Mouse (Mus musculus): ENCODE measurements around the gene Nlrp9a. TPM values are rescaled to one million over a fixed set of nuclear protein-coding genes. Genes with fewer than 3 reads are reported as not detected.
"Not testable (repeated sequence)": the region's sequence is repeated elsewhere in the genome, so short reads cannot be mapped to it uniquely, and the experiment has no call there.

Gene Nlrp9a
- polyA plus RNA-seq (2015; fragmentation: Nextera tagmentation; extraction: Ambion mirVana) = not detected in 2 replicates

- H3K4me2 ChIP-seq; H3K27ac ChIP-seq (replicated peaks); H3K36me3 ChIP-seq; H3K4me3 ChIP-seq; H3K9ac ChIP-seq; ATAC-seq (ENCODE audit: low read depth); H3K27me3 ChIP-seq; H3K4me1 ChIP-seq (replicated peaks): not testable (repeated sequence)
- WGBS = 81% methylated on average over 2 of the region's 2 CpGs
- H3K9me3 ChIP-seq = 0 out of 2 replicates have a peak, but pooled peaks cover 12% of the 10 kb centered on the region
Observed at GRCm38 (mm10) chr7:26534723-26535122, at the start of gene Nlrp9a. Gene Nlrp9a (plus strand): TSS chr7:26535023.

- not testable (repeated sequence) for H3K4me2 ChIP-seq; H3K9ac ChIP-seq; H3K4me1 ChIP-seq (replicated peaks); ATAC-seq (ENCODE audit: low read depth); H3K36me3 ChIP-seq; H3K9me3 ChIP-seq; H3K27me3 ChIP-seq; H3K4me3 ChIP-seq; H3K27ac ChIP-seq (replicated peaks)
- WGBS = 85% methylated on average over 18 of the region's 18 CpGs
Observed at GRCm38 (mm10) chr7:26489514-26489913, 45.3 kb upstream of the Nlrp9a start.

- Histone ChIP-seq H3K4me2 (no peak overlapping the region), H3K9me3 (no peaks in the 10 kb centered on the region), H3K36me3 (no peaks in the 10 kb centered on the region), H3K4me3 (no peak overlapping the region), H3K27me3 (no peaks in the 10 kb centered on the region), H3K27ac (replicated peaks) (no peak overlapping the region), H3K9ac (no peak overlapping the region), H3K4me1 (replicated peaks) (no peaks in the 10 kb centered on the region)
- no peak for ATAC-seq (ENCODE audit: low read depth)
Observed at GRCm38 (mm10) chr7:26589077-26589476, 54.3 kb downstream of the Nlrp9a start.

- H3K27ac ChIP-seq (replicated peaks) = no peak overlapping the region
- 69% methylated on average over 1 of the region's 1 CpGs for WGBS
- H3K4me1 ChIP-seq (replicated peaks) = no peaks in the 10 kb centered on the region
- no peaks in the 10 kb centered on the region for H3K27me3 ChIP-seq
- no peaks in the 10 kb centered on the region for H3K36me3 ChIP-seq
- no peak for ATAC-seq (ENCODE audit: low read depth)
- no peak overlapping the region for H3K4me2 ChIP-seq
- H3K9ac ChIP-seq = no peak overlapping the region
- no peak overlapping the region for H3K4me3 ChIP-seq
- H3K9me3 ChIP-seq = no peaks in the 10 kb centered on the region
Observed at GRCm38 (mm10) chr7:26589774-26590173, 55.0 kb downstream of the Nlrp9a start.

- H3K27me3 ChIP-seq = not testable (repeated sequence)
- 86% methylated on average over 1 of the region's 1 CpGs for WGBS
Observed at GRCm38 (mm10) chr7:26618364-26618763, 83.5 kb downstream of the Nlrp9a start, which contains the start of gene Vmn1r185. Gene Vmn1r185 (minus strand): TSS chr7:26618464.

More at GRCm38 (mm10) chr7:26618364-26618763, 83.5 kb downstream of the Nlrp9a start, which contains the start of gene Vmn1r185:
- not testable (repeated sequence) for ATAC-seq (ENCODE audit: low read depth); H3K9me3 ChIP-seq; H3K36me3 ChIP-seq; H3K27ac ChIP-seq (replicated peaks); H3K4me2 ChIP-seq; H3K9ac ChIP-seq; H3K4me1 ChIP-seq (replicated peaks); H3K4me3 ChIP-seq

Small RNA genes lying within 50 kb of the gene (microRNA-seq; reads per million reads assigned to microRNA genes)
- not detected for gene Gm25947

Other genes starting within 250 kb of the Nlrp9a start
- gene Cyp2a4, start 227.9 kb upstream of the Nlrp9a start, polyA plus RNA-seq (2015; fragmentation: Nextera tagmentation; extraction: Ambion mirVana) = not detected in 2 replicates
- gene Nlrp9c, start 131.3 kb upstream of the Nlrp9a start, polyA plus RNA-seq (2015; fragmentation: Nextera tagmentation; extraction: Ambion mirVana) = not detected in 2 replicates
- gene Nlrp4a, start 99.9 kb upstream of the Nlrp9a start, polyA plus RNA-seq (2015; fragmentation: Nextera tagmentation; extraction: Ambion mirVana) = not detected in 2 replicates
- not detected in 2 replicates for gene Vmn1r185, start 83.4 kb downstream of the Nlrp9a start, polyA plus RNA-seq (2015; fragmentation: Nextera tagmentation; extraction: Ambion mirVana)
- not detected in 2 replicates for gene Cyp2b23, start 151.4 kb downstream of the Nlrp9a start, polyA plus RNA-seq (2015; fragmentation: Nextera tagmentation; extraction: Ambion mirVana)
- gene Cyp2b19, start 222.1 kb downstream of the Nlrp9a start, polyA plus RNA-seq (2015; fragmentation: Nextera tagmentation; extraction: Ambion mirVana) = 0.22 and 0.42 TPM in 2 replicates

All from neural tube, embryonic 13.5 days (tissue).